Mouse (Mus musculus): ENCODE results near the gene Tsga10. TPM values are rescaled to one million over a fixed set of nuclear protein-coding genes. Genes with fewer than 3 reads are reported as not detected.

The Tsga10 gene
- total RNA-seq, 1 experiment: 2.6 TPM

- H3K9ac ChIP-seq (ENCODE audit: insufficient read depth, low read depth, low read length, poor library complexity, severe bottlenecking): no peak overlapping the region
- no peak overlapping the region for H3K27ac ChIP-seq (ENCODE audit: insufficient read depth, low read depth, low read length, poor library complexity, severe bottlenecking)
- no peaks in the 10 kb centered on the region for H3K36me3 ChIP-seq (ENCODE audit: control insufficient read depth, insufficient read depth, low read length, poor library complexity, severe bottlenecking)
- H3K4me3 ChIP-seq (ENCODE audit: insufficient read depth in 1 of 2, low read depth in 1 of 2, low read length in 2 of 2, poor library complexity in 1 of 2, severe bottlenecking in 1 of 2): no peak overlapping the region
- DNase-seq (ENCODE audit: low read depth, low spot score): no peak
- no peaks in the 10 kb centered on the region for H3K4me1 ChIP-seq (ENCODE audit: control insufficient read depth in 2 of 2, insufficient read depth in 2 of 2, low read length in 2 of 2, poor library complexity in 1 of 2)
- no peaks in the 10 kb centered on the region for H3K9me3 ChIP-seq (ENCODE audit: control insufficient read depth, insufficient read depth, low read depth, low read length)
- in situ Hi-C loops (cut with MboI; ENCODE audit: low sequenced_read_pairs in 2 of 2, unreplicated experiment in 2 of 2): no loop called here
- TF ChIP-seq ZNF384 (IDR thresholded peaks at IDR 0.05; ENCODE audit: low read depth, low read length) (no peak), ZC3H11A (IDR thresholded peaks at IDR 0.05; ENCODE audit: borderline replicate concordance, low read depth, low read length) (no peak), MAFK (IDR thresholded peaks at IDR 0.05; ENCODE audit: insufficient read depth, low read depth, low read length) (no peak), HCFC1 (IDR thresholded peaks at IDR 0.05; ENCODE audit: borderline replicate concordance, insufficient read depth, low read length) (no peak), CHD2 (IDR thresholded peaks at IDR 0.05; ENCODE audit: low read depth, low read length) (no peak)
These were observed 130.3 kb downstream of the Tsga10 start for GRCm38 (mm10) chr1:37735932-37736331.

GRCm38 (mm10) chr1:37734841-37735240 is 131.4 kb downstream of the Tsga10 start:
- TF ChIP-seq ZC3H11A (IDR thresholded peaks at IDR 0.05; ENCODE audit: borderline replicate concordance, low read depth, low read length): no peak
- TF ChIP-seq HCFC1 (IDR thresholded peaks at IDR 0.05; ENCODE audit: borderline replicate concordance, insufficient read depth, low read length): no peak
- no peak for TF ChIP-seq ZNF384 (IDR thresholded peaks at IDR 0.05; ENCODE audit: low read depth, low read length)
- no peak for TF ChIP-seq MAFK (IDR thresholded peaks at IDR 0.05; ENCODE audit: insufficient read depth, low read depth, low read length)
- TF ChIP-seq CHD2 (IDR thresholded peaks at IDR 0.05; ENCODE audit: low read depth, low read length): no peak
- Histone ChIP-seq H3K4me1 (ENCODE audit: control insufficient read depth in 2 of 2, insufficient read depth in 2 of 2, low read length in 2 of 2, poor library complexity in 1 of 2) (no peaks in the 10 kb centered on the region), H3K9ac (ENCODE audit: insufficient read depth, low read depth, low read length, poor library complexity, severe bottlenecking) (no peak overlapping the region), H3K36me3 (ENCODE audit: control insufficient read depth, insufficient read depth, low read length, poor library complexity, severe bottlenecking) (no peaks in the 10 kb centered on the region), H3K4me3 (ENCODE audit: insufficient read depth in 1 of 2, low read depth in 1 of 2, low read length in 2 of 2, poor library complexity in 1 of 2, severe bottlenecking in 1 of 2) (no peak overlapping the region), H3K27ac (ENCODE audit: insufficient read depth, low read depth, low read length, poor library complexity, severe bottlenecking) (no peak overlapping the region), H3K9me3 (ENCODE audit: control insufficient read depth, insufficient read depth, low read depth, low read length) (no peaks in the 10 kb centered on the region)
- in situ Hi-C loops (cut with MboI; ENCODE audit: low sequenced_read_pairs in 2 of 2, unreplicated experiment in 2 of 2): no loop called here
- DNase-seq (ENCODE audit: low read depth, low spot score): no peak

- H3K36me3 ChIP-seq (ENCODE audit: control insufficient read depth, insufficient read depth, low read length, poor library complexity, severe bottlenecking): no peaks in the 10 kb centered on the region
- H3K4me1 ChIP-seq (ENCODE audit: control insufficient read depth in 2 of 2, insufficient read depth in 2 of 2, low read length in 2 of 2, poor library complexity in 1 of 2): peaks cover 0 to 2% of the 10 kb centered on the region in 2 experiments; a peak in 1 of 4 replicates
- H3K9me3 ChIP-seq (ENCODE audit: control insufficient read depth, insufficient read depth, low read depth, low read length): no peaks in the 10 kb centered on the region
- DNase-seq (ENCODE audit: low read depth, low spot score): no peak
- H3K4me3 ChIP-seq (ENCODE audit: insufficient read depth in 1 of 2, low read depth in 1 of 2, low read length in 2 of 2, poor library complexity in 1 of 2, severe bottlenecking in 1 of 2): no peak overlapping the region
- in situ Hi-C loops (cut with MboI; ENCODE audit: low sequenced_read_pairs in 2 of 2, unreplicated experiment in 2 of 2): no loop called here
- H3K9ac ChIP-seq (ENCODE audit: insufficient read depth, low read depth, low read length, poor library complexity, severe bottlenecking): no peak overlapping the region
- TF ChIP-seq ZC3H11A (IDR thresholded peaks at IDR 0.05; ENCODE audit: borderline replicate concordance, low read depth, low read length): no peak
- TF ChIP-seq MAFK (IDR thresholded peaks at IDR 0.05; ENCODE audit: insufficient read depth, low read depth, low read length): no peak
- no peak for TF ChIP-seq ZNF384 (IDR thresholded peaks at IDR 0.05; ENCODE audit: low read depth, low read length)
- no peak for TF ChIP-seq CHD2 (IDR thresholded peaks at IDR 0.05; ENCODE audit: low read depth, low read length)
- no peak for TF ChIP-seq HCFC1 (IDR thresholded peaks at IDR 0.05; ENCODE audit: borderline replicate concordance, insufficient read depth, low read length)
- H3K27ac ChIP-seq (ENCODE audit: insufficient read depth, low read depth, low read length, poor library complexity, severe bottlenecking): no peak overlapping the region
These were observed 136.9 kb downstream of the Tsga10 start for GRCm38 (mm10) chr1:37729353-37729752.

- Histone ChIP-seq H3K27ac (ENCODE audit: insufficient read depth, low read depth, low read length, poor library complexity, severe bottlenecking) (no peak overlapping the region), H3K36me3 (ENCODE audit: control insufficient read depth, insufficient read depth, low read length, poor library complexity, severe bottlenecking) (no peaks in the 10 kb centered on the region), H3K9ac (ENCODE audit: insufficient read depth, low read depth, low read length, poor library complexity, severe bottlenecking) (no peak overlapping the region), H3K4me3 (ENCODE audit: insufficient read depth in 1 of 2, low read depth in 1 of 2, low read length in 2 of 2, poor library complexity in 1 of 2, severe bottlenecking in 1 of 2) (no peak overlapping the region), H3K4me1 (ENCODE audit: control insufficient read depth in 2 of 2, insufficient read depth in 2 of 2, low read length in 2 of 2, poor library complexity in 1 of 2) (peaks cover 0 to 2% of the 10 kb centered on the region in 2 experiments; a peak in 1 of 4 replicates), H3K9me3 (ENCODE audit: control insufficient read depth, insufficient read depth, low read depth, low read length) (no peaks in the 10 kb centered on the region)
- in situ Hi-C loops (cut with MboI; ENCODE audit: low sequenced_read_pairs in 2 of 2, unreplicated experiment in 2 of 2): no loop called here
- DNase-seq (ENCODE audit: low read depth, low spot score): no peak
- TF ChIP-seq HCFC1 (IDR thresholded peaks at IDR 0.05; ENCODE audit: borderline replicate concordance, insufficient read depth, low read length): no peak
- no peak for TF ChIP-seq MAFK (IDR thresholded peaks at IDR 0.05; ENCODE audit: insufficient read depth, low read depth, low read length)
- no peak for TF ChIP-seq ZNF384 (IDR thresholded peaks at IDR 0.05; ENCODE audit: low read depth, low read length)
- no peak for TF ChIP-seq ZC3H11A (IDR thresholded peaks at IDR 0.05; ENCODE audit: borderline replicate concordance, low read depth, low read length)
These were observed 138.2 kb downstream of the Tsga10 start for GRCm38 (mm10) chr1:37728053-37728452.

- no peaks in the 10 kb centered on the region for H3K9me3 ChIP-seq (ENCODE audit: control insufficient read depth, insufficient read depth, low read depth, low read length)
- H3K4me3 ChIP-seq (ENCODE audit: insufficient read depth in 1 of 2, low read depth in 1 of 2, low read length in 2 of 2, poor library complexity in 1 of 2, severe bottlenecking in 1 of 2): no peak overlapping the region
- no peak for DNase-seq (ENCODE audit: low read depth, low spot score)
- TF ChIP-seq HCFC1 (IDR thresholded peaks at IDR 0.05; ENCODE audit: borderline replicate concordance, insufficient read depth, low read length): no peak
- TF ChIP-seq ZC3H11A (IDR thresholded peaks at IDR 0.05; ENCODE audit: borderline replicate concordance, low read depth, low read length): no peak
- no peak for TF ChIP-seq ZNF384 (IDR thresholded peaks at IDR 0.05; ENCODE audit: low read depth, low read length)
- TF ChIP-seq CHD2 (IDR thresholded peaks at IDR 0.05; ENCODE audit: low read depth, low read length): no peak
- no peak for TF ChIP-seq MAFK (IDR thresholded peaks at IDR 0.05; ENCODE audit: insufficient read depth, low read depth, low read length)
- H3K4me1 ChIP-seq (ENCODE audit: control insufficient read depth in 2 of 2, insufficient read depth in 2 of 2, low read length in 2 of 2, poor library complexity in 1 of 2): peaks cover 0 to 2% of the 10 kb centered on the region in 2 experiments; a peak in 1 of 4 replicates
- H3K27ac ChIP-seq (ENCODE audit: insufficient read depth, low read depth, low read length, poor library complexity, severe bottlenecking): no peak overlapping the region
- H3K36me3 ChIP-seq (ENCODE audit: control insufficient read depth, insufficient read depth, low read length, poor library complexity, severe bottlenecking): no peaks in the 10 kb centered on the region
- no peak overlapping the region for H3K9ac ChIP-seq (ENCODE audit: insufficient read depth, low read depth, low read length, poor library complexity, severe bottlenecking)
- in situ Hi-C loops (cut with MboI; ENCODE audit: low sequenced_read_pairs in 2 of 2, unreplicated experiment in 2 of 2): no loop called here
These were observed 139.0 kb downstream of the Tsga10 start for GRCm38 (mm10) chr1:37727186-37727585.
